Mouse (Mus musculus) liver, adult 2 months (tissue): Measurements from ENCODE around the gene Slc9a2. TPM values are rescaled to one million over a fixed set of nuclear protein-coding genes. Genes with fewer than 3 reads are reported as not detected.

Source experiments
- DNase-seq: peaks from one replicate; pipeline ENCODE4 v3.0.0-alpha.2; 2011; ENCODE audit warnings: low read depth, low spot score; ENCODE audit errors: extremely low read depth
- H3K27ac ChIP-seq: fragments of 200-500 bp; replicated peaks from 2 replicates; pipeline ENCODE4 v1.5.1; 2012; ENCODE audit warnings: low read depth, mild to moderate bottlenecking, control low read depth, inconsistent platforms, low read length; ENCODE audit not compliant: insufficient read depth
- H3K27me3 ChIP-seq: fragments of 200-500 bp; 2 replicates; pipeline ENCODE4 v1.6.1; 2012; ENCODE audit warnings: mild to moderate bottlenecking, moderate library complexity, low read length, inconsistent platforms; ENCODE audit not compliant: control insufficient read depth, insufficient read depth
- H3K36me3 ChIP-seq: fragments of 200-500 bp; 2 replicates; pipeline ENCODE4 v1.6.1; 2012; ENCODE audit warnings: low read length, inconsistent platforms; ENCODE audit not compliant: control insufficient read depth, insufficient read depth
- H3K4me1 ChIP-seq: fragments of 200-500 bp; 2 replicates; pipeline ENCODE4 v1.6.1; 2011; ENCODE audit warnings: low read length; ENCODE audit not compliant: control insufficient read depth, insufficient read depth
- H3K4me3 ChIP-seq: fragments of 200-500 bp; 2 replicates; pipeline ENCODE4 v1.5.1; 2011; ENCODE audit warnings: low read depth, mild to moderate bottlenecking, control low read depth, low read length, moderate library complexity; ENCODE audit not compliant: insufficient read depth
- H3K79me2 ChIP-seq: fragments of 200-500 bp; 2 replicates; pipeline ENCODE4 v1.6.1; 2012; ENCODE audit warnings: inconsistent platforms, mild to moderate bottlenecking, low read length, moderate library complexity; ENCODE audit not compliant: control insufficient read depth, insufficient read depth
- H3K9ac ChIP-seq: fragments of 200-500 bp; 2 replicates; pipeline ENCODE4 v1.6.1; 2012; ENCODE audit warnings: low read depth, mild to moderate bottlenecking, control low read depth, inconsistent platforms, low read length
- CTCF ChIP-seq: fragments of 200-500 bp; IDR thresholded peaks from 2 replicates; pipeline ENCODE4 v1.5.1; 2011; ENCODE audit warnings: low read depth, low read length, control low read depth
- POLR2A ChIP-seq: fragments of 200-500 bp; IDR thresholded peaks from 2 replicates; pipeline ENCODE4 v1.6.1; 2011; ENCODE audit warnings: low read length, control low read depth; ENCODE audit not compliant: insufficient read depth; ENCODE audit errors: extremely low read depth
- WGBS: fragments of 180-500 bp; shearing (Covaris S2); methylation state at CpG from one replicate; pipeline ENCODE4 v1.1.7; 2018; 5-methylcytosine and 5-hydroxymethylcytosine counted together
- polyA plus RNA-seq: library from polyadenylated mRNA; depleted of rRNA; stranded (reverse); fragments of >200 nt; gene quantifications from 2 replicates; pipeline ENCODE4 v1.2.3, GENCODE M21; 2012; rRNA removed
- total RNA-seq: library from RNA; depleted of rRNA; stranded (reverse); fragments of >200 nt; gene quantifications from 2 replicates; pipeline ENCODE4 v1.2.3, GENCODE M21; 2014; rRNA removed

Gene Slc9a2
- total RNA-seq (0.18 TPM in 1 of 2 replicates, not detected in the other), polyA plus RNA-seq (0.01 and 0.10 TPM in 2 replicates)

DNA sequence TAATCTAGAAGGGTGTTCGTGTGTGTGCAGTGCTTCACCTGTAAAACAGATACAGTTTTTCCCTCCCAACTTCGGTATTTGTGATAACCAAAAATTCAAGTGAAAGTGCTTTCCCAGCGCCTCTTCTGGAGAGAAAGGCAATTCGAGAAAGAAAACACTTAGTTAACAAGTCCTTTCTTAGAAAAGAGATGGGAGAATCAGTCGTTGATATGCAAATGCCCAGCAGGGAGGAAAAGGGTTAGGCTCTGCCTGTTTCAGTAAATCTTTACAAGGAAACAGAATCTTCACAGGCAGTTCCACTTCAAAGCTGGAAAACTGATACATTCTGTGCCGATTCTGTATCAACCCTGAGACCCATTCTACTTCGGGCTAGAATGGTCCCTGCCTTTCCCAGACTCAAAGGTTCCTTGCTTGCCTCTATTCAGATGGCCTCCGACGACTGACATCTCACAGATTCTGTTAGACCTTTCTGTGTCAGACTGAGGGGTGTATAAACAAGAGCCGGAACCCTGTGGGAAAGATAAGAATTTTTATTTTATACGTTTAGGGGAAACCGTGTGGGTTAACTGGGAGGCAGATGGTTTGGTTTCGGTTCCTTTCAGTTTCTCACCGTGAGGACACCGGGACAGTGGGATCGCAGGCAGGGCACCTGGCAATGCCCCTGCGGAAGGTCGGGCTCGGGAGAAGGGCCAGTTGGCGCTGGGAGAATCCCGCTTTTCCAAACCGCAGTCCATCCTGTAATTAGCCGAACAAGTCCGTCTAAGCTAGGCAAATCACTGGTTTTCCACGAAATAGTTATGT lies at the start of gene Slc9a2:
Gene Slc9a2 (plus strand): TSS at position 508 of the 801 bp plus-strand sequence.
- Histone ChIP-seq H3K9ac (0 out of 2 replicates have a peak within 1 kb of the TSS, but pooled peaks have one; percentile 11), H3K27me3 (peaks cover 17% of the 10 kb centered on the region)
- WGBS: 2% methylated on average over 25 of the region's 25 CpGs

DNA sequence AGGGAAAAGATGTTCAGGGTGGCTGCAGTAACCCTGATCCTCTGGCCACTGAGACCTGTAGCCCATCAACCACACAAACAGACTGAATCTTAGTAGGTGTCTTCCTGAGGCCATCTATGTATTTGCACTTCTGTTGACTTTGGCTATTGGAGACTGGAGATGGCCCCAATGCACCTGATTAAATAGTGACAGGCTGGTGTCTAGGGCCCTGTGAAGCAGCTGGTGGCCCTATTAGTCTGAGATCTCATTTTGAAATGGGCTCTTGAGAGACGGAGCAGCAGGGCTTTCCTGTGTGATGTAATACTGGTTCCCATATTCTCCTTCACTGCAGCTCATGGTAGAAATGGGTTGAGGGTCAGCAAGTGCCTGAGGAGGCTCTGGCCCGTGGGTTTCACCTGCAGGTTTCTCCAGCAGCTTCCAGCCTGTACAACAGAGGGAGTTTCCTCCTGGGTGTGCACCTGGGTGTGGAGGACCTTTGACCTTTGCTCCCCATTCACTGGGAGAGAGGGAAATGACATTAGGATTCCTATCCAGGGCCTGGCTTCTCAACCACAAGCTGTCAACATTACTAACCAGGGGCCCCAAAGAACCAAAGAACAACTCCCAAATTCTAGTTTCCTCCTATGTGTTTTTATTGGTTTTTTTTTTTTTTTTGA lies 47.8 kb upstream of the Slc9a2 start:
- no peak overlapping the region for H3K27ac ChIP-seq
- DNase-seq: peak; percentile 1
- H3K9ac ChIP-seq: no peak overlapping the region
- H3K79me2 ChIP-seq: no peaks in the 10 kb centered on the region
- WGBS: 43% methylated on average over 2 of the region's 2 CpGs
- TF ChIP-seq CTCF (no peak), POLR2A (no peak)
- no peaks in the 10 kb centered on the region for H3K36me3 ChIP-seq
- no peak overlapping the region for H3K4me3 ChIP-seq
- no peaks in the 10 kb centered on the region for H3K27me3 ChIP-seq
- no peaks in the 10 kb centered on the region for H3K4me1 ChIP-seq

More for the DNA sequence above, at the start of gene Slc9a2:
- H3K4me1 ChIP-seq: no peaks in the 10 kb centered on the region; the same call in 1 of the 2 replicates
- H3K27ac ChIP-seq: no peak within 1 kb of the TSS
- H3K4me3 ChIP-seq: peak within 1 kb of the TSS; percentile 39; the same call in 1 of the 2 replicates
- no peaks in the 10 kb centered on the region for H3K79me2 ChIP-seq
- H3K36me3 ChIP-seq: no peaks in the 10 kb centered on the region
- TF ChIP-seq POLR2A: no peak
- DNase-seq: peak; percentile 23

DNA sequence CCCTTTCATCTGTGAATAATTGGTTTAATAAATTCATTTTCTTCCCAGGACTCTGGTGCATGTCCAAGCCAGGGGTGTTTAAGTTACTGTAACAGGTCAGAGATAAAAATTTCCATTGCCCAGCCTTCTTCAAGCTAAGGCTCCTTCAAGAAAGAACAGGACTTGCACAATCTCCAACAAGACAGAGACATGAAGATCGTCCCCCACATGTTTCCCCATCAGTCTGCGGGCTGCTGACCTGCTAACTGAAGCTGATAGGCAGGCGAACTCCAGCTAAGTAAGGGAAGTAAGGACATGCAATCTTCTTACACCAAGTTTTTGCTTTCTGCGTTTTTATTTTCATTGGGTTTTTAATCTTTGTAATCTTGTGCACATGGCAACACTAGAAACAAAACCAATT lies 45.8 kb upstream of the Slc9a2 start:
- Histone ChIP-seq H3K79me2 (no peaks in the 10 kb centered on the region), H3K4me1 (no peaks in the 10 kb centered on the region), H3K27ac (no peak overlapping the region), H3K4me3 (no peak overlapping the region), H3K36me3 (no peaks in the 10 kb centered on the region), H3K27me3 (no peaks in the 10 kb centered on the region), H3K9ac (no peak overlapping the region)
- TF ChIP-seq POLR2A (no peak), CTCF (no peak)
- 77% methylated on average over 4 of the region's 4 CpGs for WGBS
- no peak for DNase-seq

DNA sequence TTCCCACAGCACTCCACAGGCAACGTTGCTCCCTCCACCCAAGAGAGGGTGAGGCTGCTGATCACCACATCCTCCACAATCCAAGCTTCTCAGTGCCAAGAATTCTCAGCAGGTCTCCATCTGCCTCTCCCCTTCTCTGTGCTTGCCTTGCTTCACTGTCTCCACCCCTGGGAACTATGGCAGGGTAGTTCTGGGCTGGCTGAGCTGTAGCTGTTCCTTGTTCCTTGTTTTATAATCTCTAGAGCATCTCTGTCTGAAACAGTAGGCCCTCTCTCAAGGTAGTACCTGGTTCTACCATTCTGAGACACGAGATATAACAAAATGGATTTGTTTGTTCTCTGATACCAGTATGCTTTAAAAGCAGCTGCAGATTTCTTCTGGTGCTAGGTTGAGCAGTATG lies 32.1 kb upstream of the Slc9a2 start:
- H3K36me3 ChIP-seq: no peaks in the 10 kb centered on the region
- no peaks in the 10 kb centered on the region for H3K27me3 ChIP-seq
- no peak overlapping the region for H3K9ac ChIP-seq
- TF ChIP-seq POLR2A: no peak
- TF ChIP-seq CTCF: no peak
- no peak for DNase-seq
- no peak overlapping the region for H3K27ac ChIP-seq
- no peaks in the 10 kb centered on the region for H3K4me1 ChIP-seq
- no peak overlapping the region for H3K4me3 ChIP-seq
- H3K79me2 ChIP-seq: no peaks in the 10 kb centered on the region
- 66% methylated on average over 2 of the region's 2 CpGs for WGBS

DNA sequence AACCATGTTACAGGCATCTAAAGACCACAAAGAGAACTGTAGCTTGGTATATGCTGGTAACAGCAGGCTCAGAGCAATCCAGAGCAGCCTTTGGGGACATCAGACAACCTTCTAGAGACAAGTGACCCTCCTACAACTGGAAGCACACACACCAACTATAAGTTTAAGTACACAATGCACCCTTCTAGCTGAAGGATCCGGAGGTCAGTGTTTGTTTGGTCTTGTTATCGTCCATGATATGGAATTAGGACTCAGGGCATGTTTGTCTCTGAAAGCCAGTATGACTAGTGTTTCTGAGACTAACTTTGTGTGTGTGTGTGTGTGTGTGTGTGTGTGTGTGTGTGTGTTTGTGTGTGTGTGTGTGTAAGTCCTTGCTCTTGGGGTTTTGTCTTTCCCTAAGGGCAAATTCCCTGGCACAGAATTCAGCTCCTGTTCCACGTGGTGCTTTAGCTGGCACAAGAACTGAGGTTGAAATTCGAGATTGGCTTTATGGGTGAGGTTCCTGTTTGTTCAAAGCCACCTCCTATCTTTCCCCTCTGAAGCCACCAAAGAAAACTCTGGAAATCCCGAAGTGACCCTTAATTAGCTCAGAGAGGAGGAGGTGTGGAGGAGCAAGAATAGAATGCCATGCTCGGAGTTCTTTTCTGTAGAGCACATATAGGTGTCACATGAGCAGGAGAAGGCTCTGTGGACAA lies 29.4 kb upstream of the Slc9a2 start:
- Histone ChIP-seq H3K36me3 (no peaks in the 10 kb centered on the region), H3K4me3 (no peak overlapping the region), H3K27me3 (no peaks in the 10 kb centered on the region), H3K79me2 (no peaks in the 10 kb centered on the region), H3K27ac (no peak overlapping the region), H3K9ac (no peak overlapping the region), H3K4me1 (no peaks in the 10 kb centered on the region)
- TF ChIP-seq CTCF: no peak
- TF ChIP-seq POLR2A: no peak
- DNase-seq: no peak
- WGBS: 29% methylated on average over 6 of the region's 6 CpGs
